Mouse (Mus musculus) mammary gland, adult 2 months (tissue): ENCODE data around the gene Arhgap22. TPM values are rescaled to one million over a fixed set of nuclear protein-coding genes. Genes with fewer than 3 reads are reported as not detected.

ENCODE experiments used
- polyA plus RNA-seq: library from polyadenylated mRNA; depleted of rRNA; stranded (reverse); fragments of >200 nt; gene quantifications from 2 replicates; pipeline ENCODE4 v1.2.3, GENCODE M21; 2012; ENCODE audit warnings: low replicate concordance; rRNA removed

The Arhgap22 gene
- polyA plus RNA-seq = 9.4 and 25.4 TPM in 2 replicates

DNA sequence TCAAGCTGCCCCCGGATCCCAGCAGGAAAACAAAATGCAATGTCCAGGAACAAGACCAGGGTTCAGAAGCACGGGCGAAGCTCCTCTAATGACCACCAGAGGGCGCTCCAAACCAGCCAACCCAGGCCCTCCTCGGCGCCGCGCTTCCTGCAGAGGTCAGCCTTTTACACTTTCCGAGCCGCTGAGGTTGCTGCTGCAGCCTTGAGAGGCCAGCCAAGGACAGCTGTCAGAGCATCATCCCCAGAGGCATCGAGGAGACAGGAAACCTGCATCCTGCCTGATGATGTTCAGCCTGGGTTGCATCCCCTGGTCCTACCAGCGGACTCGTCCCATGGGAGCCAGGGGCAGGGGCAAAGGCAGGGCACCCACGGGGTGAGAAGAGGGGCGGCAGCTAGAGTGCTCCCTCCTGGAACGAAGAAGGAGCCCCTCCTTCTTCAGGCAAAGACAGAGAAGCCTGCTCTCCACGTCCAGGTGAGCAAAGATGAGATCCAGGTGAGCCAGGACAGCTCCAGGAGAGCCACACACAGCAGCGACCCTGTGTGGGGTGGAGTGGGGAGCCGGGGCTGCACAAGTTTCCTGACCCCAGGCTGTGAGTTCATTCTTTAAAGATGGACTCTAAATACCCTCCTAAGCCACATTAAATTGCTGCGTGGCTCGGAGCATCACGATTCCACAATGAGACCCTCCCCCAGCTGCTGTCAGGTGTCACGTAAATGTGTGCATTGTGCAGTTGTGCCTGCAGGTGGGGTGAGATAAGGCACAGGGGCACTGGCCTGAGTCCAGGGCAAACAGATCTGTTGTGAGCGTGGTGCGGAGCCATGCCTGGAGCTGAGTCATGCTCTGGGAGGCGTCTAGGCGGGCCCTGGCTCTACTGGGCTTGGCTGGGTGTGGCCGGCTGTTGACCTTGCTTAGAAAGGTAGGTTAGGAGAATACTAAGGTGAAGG is at the start of gene Arhgap22:
Gene Arhgap22, plus strand, starts transcription at position 204 of the 944 bp plus-strand sequence.

DNA sequence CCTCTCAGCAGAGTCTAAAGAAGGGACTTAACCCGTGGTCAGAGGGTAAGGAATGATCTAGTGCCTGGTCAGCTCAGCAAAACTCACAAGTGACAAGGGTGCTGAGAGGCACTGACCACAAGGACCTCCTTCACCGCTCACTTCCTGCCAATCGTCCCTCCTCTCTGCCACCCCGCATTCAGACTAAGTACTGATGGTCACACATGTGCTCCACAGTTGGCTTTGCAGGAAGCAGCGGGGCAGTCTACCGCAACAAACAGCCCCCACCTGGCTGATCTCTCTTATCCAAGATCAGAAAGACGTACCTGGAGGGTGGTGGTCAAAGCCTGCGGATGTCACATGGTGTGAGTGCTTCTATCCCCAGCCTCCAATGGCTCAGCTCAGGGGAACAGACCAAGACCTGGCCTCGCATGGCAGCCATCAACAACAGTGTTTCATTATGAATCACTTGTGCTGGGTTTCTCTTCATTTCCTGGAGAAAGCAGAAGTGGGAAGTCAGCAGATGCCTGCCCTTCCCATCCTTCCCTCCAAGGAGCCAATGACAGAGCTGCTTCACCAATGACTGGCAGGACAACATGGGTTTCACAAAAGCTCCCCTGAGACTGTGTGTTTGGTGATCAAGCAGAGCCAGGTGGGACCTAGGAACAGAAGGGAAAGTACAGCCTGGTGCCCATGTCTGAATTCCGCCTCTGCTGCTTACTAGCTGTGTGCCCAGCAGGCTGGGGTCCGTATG is 28.6 kb upstream of the Arhgap22 start, which contains the start of gene Wdfy4:
Gene Wdfy4, minus strand, starts transcription at position 441 of the 733 bp plus-strand sequence.

Other genes with a start within 250 kb of the Arhgap22 start
- 0.27 and 0.40 TPM in 2 replicates for gene Lrrc18, start 222.6 kb upstream of the Arhgap22 start, polyA plus RNA-seq
- 18.9 and 28.6 TPM in 2 replicates for gene Wdfy4, start 28.5 kb upstream of the Arhgap22 start, polyA plus RNA-seq
- 8.1 and 9.5 TPM in 2 replicates for gene Mapk8, start 233.1 kb downstream of the Arhgap22 start, polyA plus RNA-seq